Mouse (Mus musculus): ENCODE measurements around the gene Cep41. TPM values are rescaled to one million over a fixed set of nuclear protein-coding genes. Genes with fewer than 3 reads are reported as not detected.
A peak's percentile ranks its signal among the peaks of the same experiment; 100 is the strongest.

The Cep41 gene
- polyA plus RNA-seq, 1 experiment = 6.6 TPM

GRCm38 (mm10) chr6:30702881-30703280 lies 9.3 kb upstream of the Cep41 start:
- no peak for DNase-seq

GRCm38 (mm10) chr6:30700182-30700581 lies 6.6 kb upstream of the Cep41 start:
- H3K27me3 ChIP-seq (ENCODE audit: control insufficient read depth, insufficient read depth, low read length) = no peaks in the 10 kb centered on the region
- no peaks in the 10 kb centered on the region for H3K4me1 ChIP-seq (replicated peaks; ENCODE audit: control insufficient read depth, insufficient read depth, low read length)
- DNase-seq = no peak
- H3K4me3 ChIP-seq (ENCODE audit: control insufficient read depth, insufficient read depth, low read length) = no peak overlapping the region
- WGBS = 28% methylated on average over 6 of the region's 6 CpGs
- TF ChIP-seq CTCF (IDR thresholded peaks at IDR 0.05; ENCODE audit: borderline replicate concordance, control insufficient read depth, extremely low read depth, insufficient read depth, low read length, poor library complexity) = no peak
- no peak for TF ChIP-seq POLR2A (IDR thresholded peaks at IDR 0.05; ENCODE audit: control insufficient read depth, extremely low read depth, insufficient read depth, low read length, poor library complexity)
- no peaks in the 10 kb centered on the region for H3K36me3 ChIP-seq (ENCODE audit: control insufficient read depth, insufficient read depth, low read length)
- H3K27ac ChIP-seq (ENCODE audit: control insufficient read depth, insufficient read depth, low read length) = no peak overlapping the region

More at GRCm38 (mm10) chr6:30702881-30703280, 9.3 kb upstream of the Cep41 start:
- WGBS = 95% methylated on average over 6 of the region's 6 CpGs
- no peak overlapping the region for H3K27ac ChIP-seq (ENCODE audit: control insufficient read depth, insufficient read depth, low read length)
- H3K36me3 ChIP-seq (ENCODE audit: control insufficient read depth, insufficient read depth, low read length) = no peaks in the 10 kb centered on the region
- H3K27me3 ChIP-seq (ENCODE audit: control insufficient read depth, insufficient read depth, low read length) = no peaks in the 10 kb centered on the region
- H3K4me3 ChIP-seq (ENCODE audit: control insufficient read depth, insufficient read depth, low read length) = no peak overlapping the region
- no peak for TF ChIP-seq CTCF (IDR thresholded peaks at IDR 0.05; ENCODE audit: borderline replicate concordance, control insufficient read depth, extremely low read depth, insufficient read depth, low read length, poor library complexity)
- TF ChIP-seq POLR2A (IDR thresholded peaks at IDR 0.05; ENCODE audit: control insufficient read depth, extremely low read depth, insufficient read depth, low read length, poor library complexity) = no peak
- no peaks in the 10 kb centered on the region; the same call in 1 of the 2 replicates for H3K4me1 ChIP-seq (replicated peaks; ENCODE audit: control insufficient read depth, insufficient read depth, low read length)

- Histone ChIP-seq H3K27me3 (ENCODE audit: control insufficient read depth, insufficient read depth, low read length) (no peaks in the 10 kb centered on the region), H3K4me3 (ENCODE audit: control insufficient read depth, insufficient read depth, low read length) (no peak overlapping the region), H3K4me1 (replicated peaks; ENCODE audit: control insufficient read depth, insufficient read depth, low read length) (0 out of 2 replicates have a peak, but pooled peaks cover under 1% of the 10 kb centered on the region), H3K27ac (ENCODE audit: control insufficient read depth, insufficient read depth, low read length) (no peak overlapping the region), H3K36me3 (ENCODE audit: control insufficient read depth, insufficient read depth, low read length) (no peaks in the 10 kb centered on the region)
- TF ChIP-seq POLR2A (IDR thresholded peaks at IDR 0.05; ENCODE audit: control insufficient read depth, extremely low read depth, insufficient read depth, low read length, poor library complexity) = no peak
- TF ChIP-seq CTCF (IDR thresholded peaks at IDR 0.05; ENCODE audit: borderline replicate concordance, control insufficient read depth, extremely low read depth, insufficient read depth, low read length, poor library complexity) = no peak
- 94% methylated on average over 4 of the region's 4 CpGs for WGBS
- DNase-seq = no peak
Observed at GRCm38 (mm10) chr6:30698036-30698435, 4.5 kb upstream of the Cep41 start.

- peaks cover 5% of the 10 kb centered on the region for H3K4me1 ChIP-seq (replicated peaks; ENCODE audit: control insufficient read depth, insufficient read depth, low read length)
- no peak overlapping the region for H3K4me3 ChIP-seq (ENCODE audit: control insufficient read depth, insufficient read depth, low read length)
- H3K27ac ChIP-seq (ENCODE audit: control insufficient read depth, insufficient read depth, low read length) = no peak overlapping the region
- TF ChIP-seq CTCF (IDR thresholded peaks at IDR 0.05; ENCODE audit: borderline replicate concordance, control insufficient read depth, extremely low read depth, insufficient read depth, low read length, poor library complexity) = no peak
- no peak for TF ChIP-seq POLR2A (IDR thresholded peaks at IDR 0.05; ENCODE audit: control insufficient read depth, extremely low read depth, insufficient read depth, low read length, poor library complexity)
- no peaks in the 10 kb centered on the region for H3K27me3 ChIP-seq (ENCODE audit: control insufficient read depth, insufficient read depth, low read length)
- no peak for DNase-seq
- 89% methylated on average over 5 of the region's 5 CpGs for WGBS
- no peaks in the 10 kb centered on the region for H3K36me3 ChIP-seq (ENCODE audit: control insufficient read depth, insufficient read depth, low read length)
Observed at GRCm38 (mm10) chr6:30697464-30697863, 3.9 kb upstream of the Cep41 start.

- Histone ChIP-seq H3K4me3 (ENCODE audit: control insufficient read depth, insufficient read depth, low read length) (no peak overlapping the region), H3K4me1 (replicated peaks; ENCODE audit: control insufficient read depth, insufficient read depth, low read length) (peaks cover 5% of the 10 kb centered on the region), H3K27me3 (ENCODE audit: control insufficient read depth, insufficient read depth, low read length) (no peaks in the 10 kb centered on the region), H3K36me3 (ENCODE audit: control insufficient read depth, insufficient read depth, low read length) (no peaks in the 10 kb centered on the region), H3K27ac (ENCODE audit: control insufficient read depth, insufficient read depth, low read length) (no peak overlapping the region)
- 98% methylated on average over 8 of the region's 8 CpGs for WGBS
- TF ChIP-seq CTCF (IDR thresholded peaks at IDR 0.05; ENCODE audit: borderline replicate concordance, control insufficient read depth, extremely low read depth, insufficient read depth, low read length, poor library complexity) (no peak), POLR2A (IDR thresholded peaks at IDR 0.05; ENCODE audit: control insufficient read depth, extremely low read depth, insufficient read depth, low read length, poor library complexity) (no peak)
- no peak for DNase-seq
Observed at GRCm38 (mm10) chr6:30695124-30695523, 1.6 kb upstream of the Cep41 start.

GRCm38 (mm10) chr6:30694209-30694608 lies 660 bp upstream of the Cep41 start:
- WGBS = 62% methylated on average over 6 of the region's 6 CpGs
- Histone ChIP-seq H3K4me3 (ENCODE audit: control insufficient read depth, insufficient read depth, low read length) (no peak overlapping the region), H3K36me3 (ENCODE audit: control insufficient read depth, insufficient read depth, low read length) (no peaks in the 10 kb centered on the region), H3K4me1 (replicated peaks; ENCODE audit: control insufficient read depth, insufficient read depth, low read length) (peaks cover 5% of the 10 kb centered on the region), H3K27me3 (ENCODE audit: control insufficient read depth, insufficient read depth, low read length) (no peaks in the 10 kb centered on the region), H3K27ac (ENCODE audit: control insufficient read depth, insufficient read depth, low read length) (no peak overlapping the region)
- TF ChIP-seq POLR2A (IDR thresholded peaks at IDR 0.05; ENCODE audit: control insufficient read depth, extremely low read depth, insufficient read depth, low read length, poor library complexity) (no peak), CTCF (IDR thresholded peaks at IDR 0.05; ENCODE audit: borderline replicate concordance, control insufficient read depth, extremely low read depth, insufficient read depth, low read length, poor library complexity) (no peak)
- no peak for DNase-seq

GRCm38 (mm10) chr6:30692826-30693225 lies 723 bp downstream of the Cep41 start:
- TF ChIP-seq POLR2A (IDR thresholded peaks at IDR 0.05; ENCODE audit: control insufficient read depth, extremely low read depth, insufficient read depth, low read length, poor library complexity) (no peak), CTCF (IDR thresholded peaks at IDR 0.05; ENCODE audit: borderline replicate concordance, control insufficient read depth, extremely low read depth, insufficient read depth, low read length, poor library complexity) (no peak)
- Histone ChIP-seq H3K4me1 (replicated peaks; ENCODE audit: control insufficient read depth, insufficient read depth, low read length) (peaks cover 5% of the 10 kb centered on the region), H3K27me3 (ENCODE audit: control insufficient read depth, insufficient read depth, low read length) (no peaks in the 10 kb centered on the region), H3K27ac (ENCODE audit: control insufficient read depth, insufficient read depth, low read length) (no peak overlapping the region), H3K4me3 (ENCODE audit: control insufficient read depth, insufficient read depth, low read length) (peak overlapping the region; percentile 77), H3K36me3 (ENCODE audit: control insufficient read depth, insufficient read depth, low read length) (no peaks in the 10 kb centered on the region)
- 71% methylated on average over 5 of the region's 5 CpGs for WGBS
- no peak for DNase-seq
